Mouse (Mus musculus) megakaryocyte, adult 5-6 weeks (primary cell): ENCODE measurements around the gene Spdya. TPM values are rescaled to one million over a fixed set of nuclear protein-coding genes. Genes with fewer than 3 reads are reported as not detected.
"Not testable (repeated sequence)": the region's sequence is repeated elsewhere in the genome, so short reads cannot be mapped to it uniquely, and the experiment has no call there.

ENCODE experiments used
- ATAC-seq: 2 replicates; pipeline ENCODE4 v1.8.0; 2016; ENCODE audit warnings: mild to moderate bottlenecking, inconsistent platforms; ENCODE audit not compliant: poor library complexity, severe bottlenecking
- total RNA-seq, 2 experiments: library from RNA; stranded (forward) in 1 of 2; stranded (reverse) in 1 of 2; fragments of 153-499, 151-499 nt in 1 of 2; fragments of 221-1000, 200-1000 nt in 1 of 2; gene quantifications; 2 replicates each; pipeline versions ENCODE4 v1.2.3 to v1.2.4; 2015 to 2017

Gene Spdya
- total RNA-seq (2015): not detected in 2 replicates
- total RNA-seq (2017): not detected in 2 replicates

DNA sequence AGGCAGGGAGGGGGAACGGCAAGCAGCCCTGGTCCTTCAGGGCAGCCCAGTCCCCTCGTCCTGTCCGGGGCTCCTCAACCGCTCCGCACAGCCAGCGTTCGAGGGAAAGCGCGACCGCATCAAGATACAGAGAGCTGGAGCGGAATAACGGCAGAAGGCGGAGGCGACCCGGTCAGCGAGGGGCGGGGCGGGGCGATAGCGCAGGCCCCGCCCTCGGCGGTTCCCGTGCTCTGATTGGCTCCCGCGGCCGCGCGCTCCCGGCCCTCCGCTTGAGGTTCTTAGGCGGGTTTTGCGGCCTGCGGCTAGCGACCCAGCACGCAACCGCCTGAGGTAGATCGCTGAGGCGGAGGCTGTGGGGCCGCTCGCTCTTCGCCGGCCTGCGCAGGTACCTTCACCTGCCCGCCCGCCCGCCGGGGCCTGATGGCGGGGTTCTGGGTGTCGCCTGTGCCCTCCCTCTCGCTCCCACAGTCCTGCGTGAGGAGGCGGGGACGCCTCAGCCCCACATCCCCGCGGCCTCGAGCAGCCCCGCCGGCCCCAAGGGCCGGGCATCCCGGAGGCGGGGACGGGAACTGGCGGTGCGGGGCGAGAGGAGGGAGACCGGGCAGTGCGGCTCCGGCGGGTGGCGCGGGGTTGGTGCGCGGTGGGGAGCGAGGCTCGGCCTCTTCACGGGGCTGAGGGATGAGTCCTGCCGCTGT lies at the start of gene Spdya:
Gene Spdya (plus strand): TSS at position 305 of the 695 bp plus-strand sequence.
- peak; percentile 94 for ATAC-seq

DNA sequence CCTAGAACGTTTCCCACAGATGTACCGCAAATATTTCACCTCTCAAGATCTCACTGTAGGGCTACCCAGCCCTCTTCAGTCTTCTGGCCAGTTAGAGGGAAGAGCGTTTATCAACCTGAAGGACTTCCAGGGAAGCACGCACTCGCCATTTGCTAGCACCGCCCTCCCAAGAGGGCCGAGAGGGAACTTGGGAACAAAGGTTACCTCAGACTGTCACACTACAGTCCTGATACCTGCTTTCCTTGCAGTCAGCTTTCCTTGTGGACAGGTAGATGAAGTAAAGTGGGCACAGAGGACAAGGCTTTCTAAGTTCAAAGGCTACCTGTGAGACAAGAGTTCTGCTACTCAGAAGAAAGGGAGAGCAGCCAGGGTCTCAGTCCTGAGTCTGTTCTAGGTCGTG lies 45.0 kb upstream of the Spdya start:
- ATAC-seq: no peak

DNA sequence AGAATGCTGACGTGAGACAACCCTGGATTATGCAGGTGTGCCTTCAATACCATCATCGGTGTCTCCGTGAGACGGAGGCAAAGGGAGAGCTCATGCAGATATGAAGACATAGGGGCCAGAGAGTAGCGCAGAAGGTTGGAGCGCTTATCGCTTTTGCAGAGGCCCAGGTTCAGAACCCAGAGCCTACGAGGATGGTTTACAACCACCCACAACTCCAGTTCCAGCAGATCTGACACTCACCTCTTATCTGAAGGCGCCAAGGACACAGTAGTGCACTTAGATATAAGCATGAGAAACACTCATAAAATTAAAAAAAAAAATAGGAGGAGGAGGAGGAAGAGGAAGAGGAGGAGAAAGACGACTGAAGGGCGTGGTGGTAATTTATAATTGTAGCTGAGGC lies 41.6 kb upstream of the Spdya start:
- no peak for ATAC-seq

DNA sequence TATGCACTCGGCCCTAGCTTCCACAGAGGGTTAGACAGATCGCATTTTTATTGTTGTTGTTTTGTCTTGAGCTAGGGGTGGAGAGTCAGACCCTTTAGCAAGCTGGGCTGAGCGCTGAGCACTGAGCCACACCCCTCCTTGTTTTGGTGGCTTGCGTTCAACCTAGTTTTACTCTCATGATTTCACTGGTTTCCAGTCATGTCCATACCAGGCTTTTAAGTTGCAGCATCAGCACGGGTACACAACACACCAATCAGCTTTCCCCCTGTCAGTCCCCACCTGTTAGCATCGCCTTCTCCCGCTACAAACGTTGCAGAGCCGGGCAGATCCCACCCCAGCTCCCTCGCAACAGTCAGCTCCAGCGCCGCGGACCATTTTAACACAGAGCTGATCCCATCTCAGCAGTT lies 25.6 kb upstream of the Spdya start:
- peak; percentile 25 for ATAC-seq

DNA sequence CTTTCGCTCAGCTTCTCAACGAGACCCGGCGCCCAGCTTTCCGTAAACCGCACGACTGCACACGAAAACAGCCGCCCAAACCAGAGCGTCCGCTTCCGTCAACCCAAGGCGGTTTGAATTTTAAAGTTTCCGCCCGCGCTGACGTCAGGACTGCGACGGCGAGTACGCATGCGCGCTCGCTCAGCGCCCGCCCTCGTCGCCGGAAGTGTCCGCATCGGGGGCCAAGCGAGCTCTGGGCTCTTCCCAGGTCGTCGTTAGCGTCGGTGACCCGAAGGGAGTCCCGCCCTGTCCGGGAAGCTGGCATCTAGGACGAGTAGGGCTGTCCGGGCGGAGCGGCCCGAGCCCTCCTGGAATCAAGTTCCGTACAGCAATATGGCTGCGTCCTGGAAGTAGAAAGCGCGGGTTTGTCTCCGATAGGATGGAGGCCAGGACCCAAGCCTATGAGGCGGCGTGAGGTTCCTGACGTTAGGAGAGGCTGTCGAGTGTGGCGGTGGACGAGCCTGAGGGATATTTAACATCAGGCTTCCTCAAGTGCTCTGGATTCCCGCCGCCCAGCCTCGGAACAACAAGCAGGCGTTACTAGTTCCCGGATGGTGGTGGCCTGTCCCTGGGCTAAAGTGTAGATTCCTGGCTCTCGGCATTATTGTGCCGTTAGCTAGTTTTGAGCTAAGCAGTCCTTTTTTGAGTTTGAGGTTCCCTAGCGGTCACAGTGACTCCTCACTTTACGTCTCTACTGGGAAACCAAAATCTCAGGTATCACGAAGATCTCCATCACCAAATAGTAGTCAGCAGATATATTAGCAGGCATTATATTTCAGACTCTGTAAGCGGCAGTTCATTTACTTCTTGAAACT lies 24.9 kb upstream of the Spdya start, which contains the start of gene Ndc80:
Gene Ndc80 (minus strand): TSS at position 147 of the 854 bp plus-strand sequence.
- peak; percentile 91 for ATAC-seq

DNA sequence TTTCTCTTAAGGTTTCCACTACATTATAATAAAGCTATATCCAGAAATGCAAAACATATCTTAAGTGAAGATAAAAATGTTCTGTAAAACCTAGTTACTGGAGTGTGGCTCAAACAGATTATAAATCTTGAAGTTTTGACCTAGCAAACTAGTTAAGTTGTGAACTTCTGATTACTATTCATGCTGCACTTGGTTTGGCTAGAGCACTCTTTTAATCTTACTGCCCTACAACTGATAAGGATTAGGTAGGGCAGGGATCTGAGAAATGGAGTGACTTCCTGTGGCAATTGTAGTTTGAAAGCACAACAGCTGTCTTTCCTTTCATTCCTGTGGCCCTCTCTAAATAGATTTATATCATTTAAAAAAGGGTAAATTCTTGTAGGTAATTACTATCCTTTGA lies 23.8 kb upstream of the Spdya start:
- ATAC-seq: no peak

DNA sequence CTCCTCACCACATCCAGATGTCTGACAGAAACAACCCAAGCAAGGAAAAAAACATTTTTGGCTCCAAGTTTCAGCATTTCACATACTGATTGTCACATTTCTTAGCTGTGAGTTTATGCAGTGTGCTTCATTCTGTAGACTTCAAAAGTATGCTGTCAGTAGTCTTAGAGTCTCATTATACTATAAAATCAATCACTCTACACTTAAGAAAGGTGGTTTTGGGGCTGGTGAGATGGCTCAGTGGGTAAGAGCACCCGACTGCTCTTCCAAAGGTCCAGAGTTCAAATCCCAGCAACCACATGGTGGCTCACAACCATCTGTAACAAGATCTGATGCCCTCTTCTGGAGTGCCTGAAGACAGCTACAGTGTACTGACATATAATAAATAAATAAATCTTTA lies 16.3 kb upstream of the Spdya start:
- not testable (repeated sequence) for ATAC-seq

DNA sequence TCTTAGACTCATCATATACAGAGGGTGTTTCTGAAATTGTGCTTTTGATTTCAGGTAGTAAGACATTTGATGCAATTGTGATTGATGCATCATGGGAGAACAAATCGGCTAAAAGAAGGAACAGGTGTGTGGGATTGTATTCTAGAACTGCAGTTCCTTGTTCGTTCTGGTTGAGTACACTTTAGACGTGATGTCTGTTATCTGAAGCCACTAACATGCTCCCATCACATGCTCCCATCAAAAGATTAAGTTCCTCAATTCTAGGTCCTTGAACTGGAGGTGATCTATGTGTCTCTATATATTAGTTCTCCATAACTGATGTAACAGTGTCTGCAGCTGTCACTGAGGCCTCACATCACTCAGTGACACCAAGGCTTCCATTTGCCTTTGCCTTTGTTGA lies 14.7 kb upstream of the Spdya start:
- no peak for ATAC-seq

DNA sequence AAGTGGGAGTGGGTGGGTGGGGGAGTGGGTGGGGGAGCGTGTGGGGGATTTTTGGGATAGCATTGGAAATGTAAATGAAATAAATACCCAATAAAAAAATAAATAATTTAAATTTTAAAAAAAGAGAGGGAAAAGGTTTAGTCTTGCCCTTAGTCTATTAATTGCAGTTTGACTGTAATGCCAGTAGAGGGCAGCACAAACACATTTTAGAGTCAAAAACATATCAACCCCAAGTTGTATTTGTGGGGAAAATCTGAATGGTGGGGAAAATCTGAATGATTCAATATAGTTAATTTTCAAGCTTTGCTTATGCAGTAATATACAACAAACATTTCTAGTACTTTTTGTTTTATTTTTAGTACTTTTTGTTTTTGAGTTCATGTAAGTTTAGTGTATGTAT lies 3.3 kb upstream of the Spdya start:
- ATAC-seq: no peak

DNA sequence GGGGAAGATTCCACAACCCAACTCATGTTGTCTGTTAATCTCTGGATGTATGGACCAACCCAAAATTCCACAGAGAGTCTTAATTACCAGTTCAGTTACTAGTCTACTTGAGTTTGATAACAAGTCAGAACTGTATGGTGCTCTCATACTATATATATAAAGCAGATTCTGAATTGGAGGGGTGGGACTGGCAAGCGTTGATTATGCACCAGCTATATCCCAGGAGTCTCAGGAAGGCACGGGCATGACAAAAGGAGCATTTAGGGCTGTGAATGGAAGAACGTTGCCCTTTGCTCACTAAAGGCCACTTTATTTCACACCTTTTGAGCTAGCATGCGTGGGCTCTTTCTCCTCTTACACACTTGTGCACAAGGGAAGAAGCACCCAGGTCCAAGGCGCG lies 511 bp upstream of the Spdya start:
- no peak for ATAC-seq

DNA sequence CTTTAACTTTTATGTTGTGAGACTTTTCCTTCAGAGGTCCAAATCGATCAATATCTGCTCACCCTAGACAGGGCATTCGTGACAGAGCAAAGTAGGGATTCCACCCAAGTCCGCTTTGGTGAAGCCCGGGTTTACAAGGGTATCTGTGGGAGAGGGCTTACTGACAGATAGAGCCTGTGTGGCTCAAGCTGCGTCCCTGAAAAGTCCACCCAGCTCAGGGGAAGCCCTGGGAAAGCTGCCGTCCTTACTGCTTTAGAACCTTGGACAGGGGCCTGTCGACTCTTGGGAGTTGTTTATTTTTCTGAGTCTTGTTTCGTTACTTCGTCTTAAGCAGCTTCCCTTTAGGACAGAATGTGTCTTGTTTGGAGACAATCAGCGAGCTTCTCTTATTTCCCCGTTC lies 1.0 kb downstream of the Spdya start:
- no peak for ATAC-seq

DNA sequence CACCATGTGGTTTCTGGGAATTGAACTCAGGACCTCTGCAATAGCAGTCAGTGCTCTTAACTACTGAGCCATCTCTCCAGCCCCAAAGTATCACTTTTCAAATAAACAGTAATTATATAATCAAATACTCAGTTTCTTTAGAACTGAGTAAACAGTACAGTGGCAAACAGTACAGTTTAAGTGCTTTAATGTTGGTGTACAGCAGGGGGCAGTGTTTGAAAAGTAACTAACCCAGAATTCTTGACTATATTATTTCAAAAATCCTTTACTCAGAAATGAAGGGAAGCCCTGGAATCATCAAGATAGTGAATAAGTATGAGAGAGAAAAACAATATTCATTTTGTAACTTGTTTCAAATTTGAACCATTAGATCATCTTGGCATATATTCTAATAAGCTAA lies 9.8 kb downstream of the Spdya start:
- peak; percentile 64 for ATAC-seq

DNA sequence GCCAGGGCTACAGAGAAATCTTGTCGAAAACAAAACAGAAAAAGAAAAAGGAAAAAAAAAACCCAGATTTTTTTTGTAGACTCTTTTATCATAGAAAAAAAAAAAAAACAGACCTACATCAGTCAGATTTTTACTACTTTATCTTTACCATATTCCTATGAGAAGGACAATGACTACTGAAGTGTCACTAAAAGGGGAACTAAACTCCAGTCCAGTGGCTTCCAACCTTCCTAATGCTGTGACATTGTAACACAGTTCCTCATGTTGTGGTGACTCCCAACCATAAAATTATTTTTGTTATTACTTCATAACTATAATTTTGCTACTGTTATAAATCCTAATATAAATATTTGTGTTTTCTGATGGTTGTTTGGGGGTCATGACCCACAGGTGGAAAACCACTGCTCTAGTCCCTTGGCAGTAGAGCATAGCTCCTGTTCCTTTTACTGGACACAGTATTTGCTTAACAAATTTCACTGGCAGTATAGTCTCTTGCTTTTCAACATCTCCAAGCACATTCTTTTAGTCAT lies 27.4 kb downstream of the Spdya start:
- ATAC-seq: no peak

DNA sequence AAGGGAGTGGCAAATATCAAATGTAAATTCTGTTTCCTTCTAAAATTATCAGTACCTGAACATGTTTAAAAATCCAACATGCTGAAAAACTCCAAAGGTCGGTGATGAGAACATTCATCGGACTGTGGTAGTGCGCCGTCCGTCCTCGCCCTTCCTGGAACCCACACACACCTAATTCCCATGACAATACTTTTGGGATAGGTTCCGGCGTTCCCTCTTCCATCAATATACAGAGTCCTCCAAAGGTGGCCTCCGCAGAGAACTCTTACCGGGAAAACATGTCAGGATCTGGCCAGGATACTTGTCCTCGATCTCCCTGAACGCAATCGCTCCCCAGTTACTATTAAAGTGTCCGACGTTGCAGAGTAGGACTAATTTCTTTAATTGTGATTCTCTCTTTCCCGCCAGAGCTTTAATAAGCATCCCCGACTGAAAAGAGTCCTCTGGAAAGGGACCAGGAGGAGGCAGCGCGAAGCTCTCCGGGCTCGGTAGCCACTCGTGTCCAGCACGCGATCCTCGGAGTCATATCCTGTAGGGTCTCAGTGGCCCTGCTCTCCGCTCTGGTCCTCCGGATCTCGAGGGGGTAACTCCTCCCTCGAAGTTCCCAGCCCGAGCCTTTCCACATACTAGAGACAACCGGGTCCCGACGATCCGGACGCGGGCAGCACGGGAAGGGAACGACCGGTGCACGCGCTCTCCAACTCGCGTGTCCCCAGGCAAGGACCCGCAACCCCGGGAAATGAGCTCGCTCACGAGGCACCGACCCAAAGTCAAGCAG lies 46.2 kb downstream of the Spdya start:
- ATAC-seq: peak; percentile 61

DNA sequence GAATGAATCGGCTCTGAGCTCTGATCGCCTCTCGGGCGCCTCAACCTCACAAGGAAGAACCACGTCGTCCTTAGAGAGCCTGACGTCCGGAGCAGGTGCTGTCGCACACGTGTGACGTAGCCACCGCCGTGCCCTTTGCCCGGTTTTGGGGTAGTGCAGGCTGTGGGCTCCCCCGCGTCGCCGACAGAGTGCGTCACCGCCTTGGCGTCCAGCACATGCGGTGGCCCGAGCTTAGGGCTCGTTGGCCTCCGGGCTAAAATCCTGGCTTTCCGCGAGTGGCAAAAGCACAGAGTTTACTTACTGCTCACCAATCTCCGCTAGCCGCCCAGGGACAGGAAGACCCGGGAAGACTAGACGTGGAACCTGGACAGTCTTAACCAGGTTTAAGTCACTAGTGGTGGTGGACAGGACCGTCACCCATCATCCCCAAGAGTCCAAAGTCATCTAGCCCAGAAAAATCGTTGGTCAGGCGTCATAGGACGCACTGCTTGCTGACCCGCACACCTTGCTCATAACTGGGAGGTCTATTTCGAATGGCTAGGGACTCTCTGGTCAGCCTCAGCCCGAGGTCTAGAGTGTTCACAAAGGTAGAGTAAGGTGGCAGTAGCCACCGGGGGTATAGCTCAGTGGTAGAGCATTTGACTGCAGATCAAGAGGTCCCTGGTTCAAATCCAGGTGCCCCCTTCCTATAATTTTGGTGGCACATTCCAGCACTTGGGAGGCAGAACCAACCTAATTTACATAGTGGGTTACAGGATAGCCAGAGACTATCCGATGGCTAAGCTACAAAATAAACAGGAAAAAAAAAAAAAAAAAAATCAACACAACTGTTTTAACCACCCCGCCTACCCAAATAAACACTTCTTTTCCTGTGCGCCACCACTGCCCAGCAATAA lies 47.0 kb downstream of the Spdya start:
- ATAC-seq: peak; percentile 94

DNA sequence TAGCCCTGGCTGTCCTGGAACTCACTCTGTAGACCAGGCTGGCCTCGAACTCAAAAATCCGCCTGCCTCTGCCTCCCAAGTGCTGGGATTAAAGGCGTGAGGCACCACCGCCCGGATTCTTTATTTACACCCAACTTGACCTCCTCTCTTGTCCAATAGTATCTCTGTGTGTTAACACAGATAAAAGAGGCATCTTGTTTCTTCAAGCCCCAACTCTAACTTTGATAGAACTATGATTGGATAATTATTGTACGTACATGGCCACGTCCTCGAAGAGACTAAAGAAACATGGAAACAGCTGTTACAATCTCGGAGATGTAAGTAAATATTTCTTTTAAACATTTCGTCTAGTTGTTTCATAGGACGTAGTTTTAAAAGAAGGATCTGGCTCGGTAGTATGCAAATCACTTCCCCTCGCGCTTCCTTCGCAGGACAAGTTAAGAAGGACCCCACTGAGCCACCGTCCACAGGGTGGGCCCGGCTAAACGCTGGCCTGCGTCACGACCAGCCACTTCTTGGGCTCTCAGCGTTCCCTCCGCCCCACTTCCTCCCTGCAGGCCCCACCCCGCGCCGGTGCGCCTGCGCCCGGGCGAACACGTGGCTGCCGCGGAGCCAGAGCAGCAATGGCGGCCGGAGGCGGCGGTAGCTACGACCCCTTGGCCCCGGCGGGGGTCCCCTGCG lies 63.9 kb downstream of the Spdya start, which contains the start of gene Wdr43:
Gene Wdr43 (plus strand): TSS at position 258 of the 681 bp plus-strand sequence.
- peak; percentile 99 for ATAC-seq

DNA sequence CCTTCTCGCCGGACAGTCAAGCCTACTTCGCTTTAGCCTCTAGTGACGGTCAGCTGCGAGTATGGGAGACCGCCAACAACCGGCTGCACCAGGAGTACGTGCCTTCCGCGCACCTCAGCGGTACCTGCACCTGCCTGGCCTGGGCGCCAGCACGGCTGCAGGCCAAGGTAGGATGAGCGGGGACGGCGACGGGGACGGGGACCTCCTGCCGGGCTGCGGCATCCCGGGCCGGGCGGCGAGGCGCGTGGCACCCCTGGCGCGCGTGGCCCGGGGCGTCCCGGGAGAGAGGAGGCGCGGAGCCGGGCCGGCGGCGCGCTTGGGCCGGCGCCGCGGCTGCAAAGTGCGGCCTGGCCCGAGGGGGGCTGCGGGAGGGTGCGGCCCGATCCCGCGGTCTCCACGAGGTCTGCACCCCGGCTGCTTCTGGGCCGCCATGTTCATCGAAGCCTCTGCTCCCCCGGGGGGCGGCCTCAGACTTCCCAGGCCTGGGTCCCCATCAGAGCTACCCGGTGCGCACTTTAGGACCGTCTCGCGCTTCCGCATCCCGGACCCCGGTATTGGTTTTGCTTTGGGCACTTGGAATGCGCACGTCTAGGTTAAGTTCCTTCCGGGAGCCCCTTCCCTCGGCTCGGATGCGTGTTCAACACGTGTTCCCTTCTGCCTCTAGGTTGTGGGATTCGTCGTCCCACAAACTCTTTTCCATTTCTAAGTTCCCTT lies 64.6 kb downstream of the Spdya start:
- ATAC-seq: peak; percentile 22

DNA sequence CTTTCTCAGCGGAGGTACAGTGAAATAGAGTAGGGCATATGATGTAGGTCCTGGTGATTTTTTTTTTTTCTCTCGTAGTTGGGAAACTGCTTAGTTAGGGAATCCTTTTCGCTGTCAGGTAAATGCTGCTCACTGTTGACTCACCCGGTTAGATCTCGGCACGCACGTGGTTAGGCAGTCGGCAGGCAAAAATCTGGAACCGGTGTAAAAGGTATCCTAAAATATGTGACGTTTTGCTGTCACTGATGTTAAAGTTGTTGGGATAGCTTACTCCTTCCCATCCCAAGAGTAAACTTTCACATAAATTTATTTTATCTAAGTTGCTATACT lies 65.1 kb downstream of the Spdya start:
- no peak for ATAC-seq

DNA sequence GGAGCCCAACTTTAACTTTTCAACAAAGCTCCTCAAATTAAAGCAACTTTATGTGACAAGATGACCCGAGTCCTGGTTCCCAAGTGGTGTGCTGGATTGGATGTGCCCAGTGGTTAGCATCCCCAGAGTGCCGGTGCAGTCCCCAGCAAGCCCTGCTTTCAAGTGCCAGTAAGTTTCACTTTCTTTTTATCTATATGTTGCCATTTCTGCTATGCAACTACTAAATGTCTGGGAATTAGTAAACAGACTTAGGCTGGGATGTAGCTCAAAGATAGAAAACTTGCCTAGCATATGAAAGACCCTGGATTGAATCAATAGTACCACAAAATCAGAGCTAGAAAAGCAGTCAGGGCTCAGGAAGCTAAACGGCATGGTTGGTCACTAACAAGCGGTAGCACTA lies 66.1 kb downstream of the Spdya start:
- no peak for ATAC-seq
